ENCODE assay signal across 8 mouse cellular contexts in genomic region chr6:51168048-51168447, GRCm38 (mm10).
A peak's percentile ranks its signal among the peaks of the same experiment; 100 is the strongest.
DNase-seq lines count a peak whose midpoint lies in the region; ATAC-seq and TF ChIP-seq lines count a peak whose summit lies in the region.

No protein-coding gene starts in this region.

- H3K9me3 ChIP-seq in hindbrain, postnatal 0 days (ENCODE audit: low read length), result no peaks in the 10 kb centered on the region
- H3K9me3 ChIP-seq in limb, embryonic 10.5 days (replicated peaks), result no peaks in the 10 kb centered on the region
- H3K9me3 ChIP-seq in midbrain, embryonic 12.5 days, result no peaks in the 10 kb centered on the region

- no peak overlapping the region for H3K27ac ChIP-seq in hindbrain, postnatal 0 days
- peak overlapping the region; percentile 96 for H3K27ac ChIP-seq in limb, embryonic 10.5 days
- H3K27ac ChIP-seq in midbrain, embryonic 12.5 days (replicated peaks), result peak overlapping the region; percentile 82
- no peak overlapping the region for H3K27ac ChIP-seq in spleen, adult 2 months (ENCODE audit: insufficient read depth, low read length)

- peaks cover 10% of the 10 kb centered on the region for H3K27me3 ChIP-seq in hindbrain, postnatal 0 days (ENCODE audit: insufficient read depth, low read length)
- H3K27me3 ChIP-seq in limb, embryonic 10.5 days (ENCODE audit: low read depth, poor library complexity, severe bottlenecking), result no peaks in the 10 kb centered on the region
- H3K27me3 ChIP-seq in midbrain, embryonic 12.5 days, result peaks cover 13% of the 10 kb centered on the region; the same call in 1 of the 2 replicates
- peaks cover 9% of the 10 kb centered on the region for H3K27me3 ChIP-seq in spleen, adult 2 months (ENCODE audit: control insufficient read depth, insufficient read depth, low read length)

- peak; percentile 89 for TF ChIP-seq CTCF in hindbrain, postnatal 0 days (IDR thresholded peaks at IDR 0.05; ENCODE audit: low read depth)
- peak; percentile 81; the same call in 1 of the 2 replicates for TF ChIP-seq CTCF in spleen, adult 2 months (IDR thresholded peaks at IDR 0.05; ENCODE audit: extremely low read depth, insufficient read depth, insufficient read length, insufficient replicate concordance)

- H3K36me3 ChIP-seq in hindbrain, postnatal 0 days (ENCODE audit: insufficient read depth, low read length), result no peaks in the 10 kb centered on the region
- no peaks in the 10 kb centered on the region for H3K36me3 ChIP-seq in limb, embryonic 10.5 days
- no peaks in the 10 kb centered on the region for H3K36me3 ChIP-seq in midbrain, embryonic 12.5 days
- H3K36me3 ChIP-seq in spleen, adult 2 months (ENCODE audit: control insufficient read depth, insufficient read depth, low read length), result no peaks in the 10 kb centered on the region

- H3K9ac ChIP-seq in hindbrain, postnatal 0 days (replicated peaks; ENCODE audit: low read length), result no peak overlapping the region
- H3K9ac ChIP-seq in midbrain, embryonic 12.5 days (replicated peaks), result no peak overlapping the region

- H3K4me3 ChIP-seq in hindbrain, postnatal 0 days (ENCODE audit: low read length), result no peak overlapping the region
- peak overlapping the region; percentile 47 for H3K4me3 ChIP-seq in limb, embryonic 10.5 days
- no peak overlapping the region for H3K4me3 ChIP-seq in midbrain, embryonic 12.5 days
- H3K4me3 ChIP-seq in spleen, adult 2 months (ENCODE audit: extremely low read depth, insufficient read depth, insufficient read length), result no peak overlapping the region

- peaks cover 4% of the 10 kb centered on the region; the same call in 1 of the 2 replicates for H3K4me1 ChIP-seq in hindbrain, postnatal 0 days (ENCODE audit: insufficient read depth, low read length)
- H3K4me1 ChIP-seq in limb, embryonic 10.5 days, result peaks cover 57% of the 10 kb centered on the region
- H3K4me1 ChIP-seq in midbrain, embryonic 12.5 days, result peaks cover 30% of the 10 kb centered on the region
- H3K4me1 ChIP-seq in spleen, adult 2 months (ENCODE audit: control insufficient read depth, insufficient read depth, insufficient read length), result no peaks in the 10 kb centered on the region; the same call in none of the 2 replicates

- no peak for TF ChIP-seq POLR2A in spleen, adult 2 months (IDR thresholded peaks at IDR 0.05; ENCODE audit: low read depth, low read length)

- ATAC-seq in hindbrain, postnatal 0 days, result peak; percentile 52; the same call in 1 of the 2 replicates
- ATAC-seq in midbrain, embryonic 12.5 days (ENCODE audit: low FRiP score, low read depth), result 0 out of 2 replicates have a peak, but pooled peaks have one; percentile 16
- ATAC-seq in megakaryocyte-erythroid progenitor cell, adult 5-6 weeks (replicated peaks; ENCODE audit: low FRiP score, low TSS enrichment, poor library complexity, severe bottlenecking), result no peak

- DNase-seq in R1 (ENCODE audit: low read depth, low spot score), result peak; percentile 86
- peak; percentile 60 to 62 for DNase-seq in cerebellum, postnatal 36 days
- DNase-seq in gastrocnemius, adult 8-10 months (ENCODE audit: low spot score in 2 of 2), result peak; percentile 78 to 80
- peak; percentile 89 for DNase-seq in hindbrain, postnatal 0 days (ENCODE audit: low spot score)
- peak; percentile 94 for DNase-seq in limb, embryonic 10.5 days (ENCODE audit: low spot score)
- DNase-seq in spleen, adult 2 months (ENCODE audit: low read depth in 1 of 2, low spot score in 2 of 2), result peak in 1 of 2 experiments; percentile 74

- 3% methylated on average over 11 of the region's 11 CpGs for WGBS in hindbrain, postnatal 0 days
- 2% methylated on average over 11 of the region's 11 CpGs for WGBS in limb, embryonic 10.5 days
- WGBS in midbrain, embryonic 12.5 days, result 3% methylated on average over 11 of the region's 11 CpGs
- WGBS in spleen, adult 2 months, result 5% methylated on average over 11 of the region's 11 CpGs

- peak overlapping the region; percentile 54 for H3K4me2 ChIP-seq in hindbrain, postnatal 0 days (ENCODE audit: low read depth, low read length)
- peak overlapping the region; percentile 59; the same call in 1 of the 2 replicates for H3K4me2 ChIP-seq in midbrain, embryonic 12.5 days (replicated peaks)

Comparison
In these comparisons a context has a peak if more than half of its experiments do, and no peak if none do; other contexts are left out.
1. H3K27ac ChIP-seq: peak in limb, embryonic 10.5 days (single experiment) and midbrain, embryonic 12.5 days (single experiment); none in hindbrain, postnatal 0 days (single experiment) and spleen, adult 2 months (single experiment).